Comparison of ENCODE assay signal across 14 mouse cellular contexts in the genomic region with DNA sequence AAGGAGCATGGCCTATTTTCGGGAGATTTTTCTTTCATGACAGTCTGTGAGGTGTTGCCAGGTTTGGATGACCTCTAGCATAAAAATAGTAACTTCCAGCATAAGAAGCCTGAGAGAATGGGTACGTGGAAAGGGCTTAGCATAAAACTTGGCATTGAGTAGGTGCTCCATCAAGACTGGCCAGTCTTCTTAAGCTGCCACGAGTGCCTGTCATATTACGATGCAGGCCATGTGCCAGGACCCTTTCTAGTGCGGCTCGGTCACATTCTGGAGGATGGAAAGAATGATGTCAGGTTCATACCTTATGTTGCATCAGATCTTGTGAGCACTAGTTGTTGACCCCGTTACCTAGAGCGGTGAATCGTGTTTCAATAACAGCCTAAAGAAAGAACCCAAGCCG.
A peak's percentile ranks its signal among the peaks of the same experiment; 100 is the strongest.
DNase-seq lines count a peak whose midpoint lies in the region; ATAC-seq and TF ChIP-seq lines count a peak whose summit lies in the region.
"Had no signal": no experiment of that assay in that cellular context is flagged by ENCODE, and none has a peak within 500 bp of the region (broad histone marks: within the 10 kb centered on the region; RNA-seq: fewer than 3 reads in every experiment).

No protein-coding gene starts in this region.

- H3K27ac ChIP-seq in heart, embryonic 11.5 days (ENCODE audit: low read depth, low read length): no peak overlapping the region
- no peak overlapping the region for H3K27ac ChIP-seq in lung, embryonic 15.5 days
- peak overlapping the region; percentile 63 for H3K27ac ChIP-seq in limb, embryonic 15.5 days
- peak overlapping the region; percentile 36 for H3K27ac ChIP-seq in stomach, embryonic 16.5 days (ENCODE audit: low read length)
- no peak overlapping the region for H3K27ac ChIP-seq in forebrain, postnatal 0 days (ENCODE audit: low read depth, low read length)
- H3K27ac ChIP-seq: embryonic facial prominence, embryonic 13.5 days; forebrain, embryonic 15.5 days had no signal

- WGBS in heart, embryonic 11.5 days (ENCODE audit: insufficient replicate concordance): 82% methylated on average over 10 of the region's 10 CpGs
- 75% methylated on average over 10 of the region's 10 CpGs for WGBS in lung, embryonic 15.5 days
- WGBS in limb, embryonic 15.5 days: 67% methylated on average over 10 of the region's 10 CpGs
- WGBS in stomach, embryonic 16.5 days: 63% methylated on average over 10 of the region's 10 CpGs
- 62% methylated on average over 10 of the region's 10 CpGs for WGBS in forebrain, postnatal 0 days

- no peak for ATAC-seq in heart, embryonic 11.5 days (replicated peaks; ENCODE audit: insufficient number of reproducible peaks, low FRiP score, low TSS enrichment)
- peak; percentile 3; the same call in 1 of the 2 replicates for ATAC-seq in lung, embryonic 15.5 days (ENCODE audit: borderline replicate concordance, extremely low read depth, low FRiP score, low TSS enrichment)
- no peak for ATAC-seq in limb, embryonic 15.5 days (ENCODE audit: insufficient number of reproducible peaks, low FRiP score, low TSS enrichment, low read depth)
- ATAC-seq in stomach, embryonic 16.5 days (ENCODE audit: insufficient read depth, low FRiP score): peak; percentile 69; the same call in 1 of the 2 replicates
- no peak for ATAC-seq in forebrain, postnatal 0 days
- ATAC-seq: activated CD4-positive, CD25-positive, alpha-beta regulatory T cell, adult 4 months; forebrain, embryonic 15.5 days had no signal

- no peak overlapping the region for H3K9ac ChIP-seq in heart, embryonic 11.5 days (ENCODE audit: low read depth, low read length)
- H3K9ac ChIP-seq in lung, embryonic 15.5 days: no peak overlapping the region
- no peak overlapping the region for H3K9ac ChIP-seq in limb, embryonic 15.5 days
- H3K9ac ChIP-seq in stomach, embryonic 16.5 days (ENCODE audit: low read length): no peak overlapping the region
- H3K9ac ChIP-seq in forebrain, postnatal 0 days: no peak overlapping the region
- H3K9ac ChIP-seq: embryonic facial prominence, embryonic 13.5 days; forebrain, embryonic 15.5 days had no signal

- no peaks in the 10 kb centered on the region for H3K4me1 ChIP-seq in heart, embryonic 11.5 days (ENCODE audit: control insufficient read depth, insufficient read depth, low read length)
- H3K4me1 ChIP-seq in lung, embryonic 15.5 days: peaks cover 4% of the 10 kb centered on the region; the same call in 1 of the 2 replicates
- H3K4me1 ChIP-seq in limb, embryonic 15.5 days: peaks cover 10% of the 10 kb centered on the region; the same call in 1 of the 2 replicates
- H3K4me1 ChIP-seq in stomach, embryonic 16.5 days (ENCODE audit: control insufficient read depth, insufficient read depth, low read length): 0 out of 2 replicates have a peak, but pooled peaks cover 2% of the 10 kb centered on the region
- no peaks in the 10 kb centered on the region for H3K4me1 ChIP-seq in forebrain, postnatal 0 days (ENCODE audit: insufficient read depth)

- H3K36me3 ChIP-seq in heart, embryonic 11.5 days (ENCODE audit: control insufficient read depth, insufficient read depth, low read length): no peaks in the 10 kb centered on the region
- no peaks in the 10 kb centered on the region for H3K36me3 ChIP-seq in lung, embryonic 15.5 days
- H3K36me3 ChIP-seq in limb, embryonic 15.5 days: no peaks in the 10 kb centered on the region
- no peaks in the 10 kb centered on the region for H3K36me3 ChIP-seq in stomach, embryonic 16.5 days (ENCODE audit: control insufficient read depth, insufficient read depth, low read length)
- H3K36me3 ChIP-seq in forebrain, postnatal 0 days (ENCODE audit: insufficient read depth): no peaks in the 10 kb centered on the region
- H3K36me3 ChIP-seq: embryonic facial prominence, embryonic 13.5 days; forebrain, embryonic 15.5 days had no signal

- peak; percentile 79 for DNase-seq in heart, adult 11 months
- DNase-seq in lung, postnatal 14 days: no peak
- DNase-seq in forebrain, postnatal 0 days: no peak
- DNase-seq: cerebellum, postnatal 36 days; kidney, adult 18-20 months; kidney, postnatal 36 days had no signal

- H3K4me3 ChIP-seq in heart, embryonic 11.5 days (ENCODE audit: low read depth, low read length): no peak overlapping the region
- no peak overlapping the region for H3K4me3 ChIP-seq in lung, embryonic 15.5 days
- no peak overlapping the region for H3K4me3 ChIP-seq in limb, embryonic 15.5 days
- H3K4me3 ChIP-seq in stomach, embryonic 16.5 days (replicated peaks; ENCODE audit: low read length): no peak overlapping the region
- H3K4me3 ChIP-seq in forebrain, postnatal 0 days (ENCODE audit: low read depth, low read length): no peak overlapping the region
- H3K4me3 ChIP-seq: embryonic facial prominence, embryonic 13.5 days; forebrain, embryonic 15.5 days had no signal

- H3K9me3 ChIP-seq in heart, embryonic 11.5 days (replicated peaks; ENCODE audit: control insufficient read depth, low read length): no peaks in the 10 kb centered on the region
- no peaks in the 10 kb centered on the region for H3K9me3 ChIP-seq in lung, embryonic 15.5 days
- no peaks in the 10 kb centered on the region for H3K9me3 ChIP-seq in limb, embryonic 15.5 days
- H3K9me3 ChIP-seq in stomach, embryonic 16.5 days (replicated peaks; ENCODE audit: control insufficient read depth, low read length): no peaks in the 10 kb centered on the region
- H3K9me3 ChIP-seq in forebrain, postnatal 0 days (ENCODE audit: low read length): no peaks in the 10 kb centered on the region
- H3K9me3 ChIP-seq: embryonic facial prominence, embryonic 13.5 days; forebrain, embryonic 15.5 days had no signal

- no peak for TF ChIP-seq CTCF in forebrain, postnatal 0 days (IDR thresholded peaks at IDR 0.05; ENCODE audit: low read depth)

- no peak overlapping the region for H3K4me2 ChIP-seq in heart, embryonic 11.5 days
- no peak overlapping the region for H3K4me2 ChIP-seq in lung, embryonic 15.5 days
- no peak overlapping the region for H3K4me2 ChIP-seq in limb, embryonic 15.5 days
- H3K4me2 ChIP-seq in stomach, embryonic 16.5 days (ENCODE audit: low read depth, low read length): no peak overlapping the region
- no peak overlapping the region for H3K4me2 ChIP-seq in forebrain, postnatal 0 days (ENCODE audit: low read depth)
- H3K4me2 ChIP-seq: embryonic facial prominence, embryonic 13.5 days; forebrain, embryonic 15.5 days had no signal

- H3K27me3 ChIP-seq in heart, embryonic 11.5 days (ENCODE audit: control insufficient read depth, insufficient read depth, low read length): no peaks in the 10 kb centered on the region
- no peaks in the 10 kb centered on the region for H3K27me3 ChIP-seq in lung, embryonic 15.5 days
- no peaks in the 10 kb centered on the region for H3K27me3 ChIP-seq in limb, embryonic 15.5 days
- H3K27me3 ChIP-seq in stomach, embryonic 16.5 days (ENCODE audit: control insufficient read depth, insufficient read depth, low read length): no peaks in the 10 kb centered on the region
- no peaks in the 10 kb centered on the region for H3K27me3 ChIP-seq in forebrain, postnatal 0 days (ENCODE audit: insufficient read depth, low read length)
- H3K27me3 ChIP-seq: CH12.LX; embryonic facial prominence, embryonic 13.5 days; forebrain, embryonic 15.5 days had no signal

Comparison
In these comparisons a context has a peak if more than half of its experiments do, and no peak if none do; other contexts are left out.
1. ATAC-seq: peak in lung, embryonic 15.5 days (single experiment) and stomach, embryonic 16.5 days (single experiment); none in heart, embryonic 11.5 days (single experiment), limb, embryonic 15.5 days (single experiment) and forebrain, postnatal 0 days (single experiment).
2. H3K27ac ChIP-seq: peak in limb, embryonic 15.5 days (single experiment) and stomach, embryonic 16.5 days (single experiment); none in heart, embryonic 11.5 days (single experiment), lung, embryonic 15.5 days (single experiment) and forebrain, postnatal 0 days (single experiment).